Mouse (Mus musculus): Measurements from ENCODE around the gene Farp1.

- TF ChIP-seq POLR2A (IDR thresholded peaks at IDR 0.05; ENCODE audit: borderline replicate concordance, extremely low read depth, insufficient read depth, insufficient read length, poor library complexity, severe bottlenecking) = no peak
- TF ChIP-seq CTCF (IDR thresholded peaks at IDR 0.05; ENCODE audit: borderline replicate concordance, extremely low read depth, insufficient read depth, insufficient read length) = no peak
Observed at GRCm38 (mm10) chr14:121022403-121022802, 12.6 kb upstream of the Farp1 start.
